Mouse (Mus musculus): ENCODE data around the gene Tmem132e.

Gene Tmem132e

DNA sequence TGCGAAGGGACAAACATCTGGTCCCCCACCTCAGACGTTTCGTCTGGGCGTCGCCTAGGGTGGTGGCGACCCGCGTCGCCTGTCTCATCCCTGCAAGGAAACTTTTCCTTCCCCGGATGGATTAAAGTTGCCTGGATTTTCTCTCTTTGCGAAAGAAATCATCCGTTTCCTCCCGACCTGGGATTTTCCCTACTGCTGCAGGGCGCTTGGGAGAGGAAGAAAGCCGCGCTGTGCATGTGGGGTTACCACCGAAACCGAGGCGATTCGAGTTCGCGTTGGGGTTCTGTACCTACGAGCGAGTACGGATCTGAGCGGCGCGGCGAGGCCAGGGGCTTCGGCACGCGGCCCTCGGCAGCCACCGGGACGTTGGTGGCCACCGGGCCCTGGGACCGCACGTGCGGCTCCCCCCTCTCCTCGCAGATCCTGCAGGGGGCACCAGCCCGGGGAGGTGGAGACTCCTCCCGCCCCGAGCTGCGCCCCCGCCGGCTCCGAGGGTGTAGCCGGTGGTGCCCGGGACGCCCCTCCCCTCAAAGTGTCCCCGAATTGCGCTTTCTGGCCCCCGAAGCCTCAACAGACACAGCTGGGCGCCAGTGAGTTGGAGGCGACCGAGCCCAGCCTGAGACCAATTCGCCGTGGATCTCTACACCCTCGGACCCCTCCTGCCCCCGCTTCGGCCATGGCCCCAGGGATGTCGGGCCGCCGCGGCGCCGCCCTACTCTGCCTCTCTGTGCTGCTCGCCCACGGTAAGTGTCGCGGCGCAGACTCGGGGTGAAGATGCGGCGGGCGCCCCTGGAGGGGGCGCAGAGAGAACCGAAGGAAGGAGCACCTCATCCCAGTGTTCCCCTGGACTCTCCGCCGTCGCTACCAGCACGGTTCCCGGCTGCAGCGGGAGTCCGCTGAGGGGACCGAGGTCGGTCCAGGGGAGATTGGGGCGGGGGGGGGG is at the start of gene Tmem132e:
Gene Tmem132e, plus strand, starts transcription at position 530 of the 943 bp plus-strand sequence.
- no peak for DNase-seq (ENCODE audit: low read depth, low spot score)

DNA sequence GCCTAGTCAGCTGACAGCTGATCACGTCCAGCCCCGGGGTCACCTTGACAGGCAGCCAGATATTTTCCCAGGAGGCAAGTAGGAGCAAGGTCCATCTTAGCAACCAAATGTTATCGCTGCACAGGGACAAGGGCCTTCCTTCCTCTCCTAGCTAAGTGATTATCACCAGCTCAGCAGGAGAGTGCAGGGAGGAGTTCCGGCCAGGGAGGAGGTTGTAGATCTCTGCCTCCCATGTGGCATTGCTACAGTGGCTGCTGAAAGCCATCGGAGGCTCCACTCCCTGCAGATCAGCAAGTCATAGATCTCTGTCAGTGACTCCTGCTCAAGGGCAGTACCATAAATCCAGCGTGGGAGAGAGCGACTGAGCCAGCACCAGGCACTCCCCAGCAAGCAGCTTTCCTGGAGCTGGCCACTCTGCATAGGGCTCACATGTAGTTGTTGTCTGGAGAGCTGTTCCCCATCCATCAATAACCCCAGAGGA is 48.7 kb upstream of the Tmem132e start:
- DNase-seq (ENCODE audit: low read depth, low spot score): no peak

DNA sequence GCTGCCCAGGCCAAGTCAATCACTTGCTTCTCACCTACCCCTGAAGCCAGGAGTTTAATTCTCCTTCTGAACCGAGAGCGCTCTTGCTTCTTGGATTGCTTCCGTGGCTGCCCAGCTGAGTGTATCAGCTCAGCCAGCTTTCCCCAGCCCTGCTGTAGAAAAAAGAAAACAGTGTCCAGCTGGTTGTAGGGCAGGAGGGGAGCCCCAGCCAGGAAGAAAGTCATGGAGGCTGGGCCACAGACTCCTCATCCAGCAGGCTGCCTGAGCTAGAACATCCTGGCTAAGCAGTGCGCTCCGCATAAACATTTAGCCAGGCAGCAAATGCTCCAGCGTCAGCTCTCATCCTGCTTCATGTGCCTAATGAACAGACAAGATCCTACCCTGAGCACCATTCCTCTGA is 48.3 kb upstream of the Tmem132e start:
- DNase-seq (ENCODE audit: low read depth, low spot score): no peak

DNA sequence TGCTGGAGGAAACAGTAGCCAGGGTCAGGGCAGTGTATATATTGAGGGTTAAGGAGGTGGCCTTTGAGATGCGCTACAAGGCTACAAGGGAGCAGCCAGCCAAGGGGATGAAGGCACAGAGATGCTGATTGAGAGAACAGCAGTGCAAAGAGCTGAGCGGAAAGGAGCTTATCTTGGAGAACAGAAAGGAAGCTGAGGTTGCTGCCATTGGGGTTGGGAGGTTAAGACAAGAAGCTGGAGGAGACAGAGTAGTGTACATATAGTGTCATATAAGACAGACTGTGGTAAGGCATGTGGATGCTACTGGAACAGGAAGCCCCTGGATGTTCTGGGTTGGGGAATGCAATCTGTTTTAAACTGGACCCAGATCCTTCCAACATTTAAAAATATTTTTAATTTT is 47.8 kb upstream of the Tmem132e start:
- DNase-seq (ENCODE audit: low read depth, low spot score): no peak

DNA sequence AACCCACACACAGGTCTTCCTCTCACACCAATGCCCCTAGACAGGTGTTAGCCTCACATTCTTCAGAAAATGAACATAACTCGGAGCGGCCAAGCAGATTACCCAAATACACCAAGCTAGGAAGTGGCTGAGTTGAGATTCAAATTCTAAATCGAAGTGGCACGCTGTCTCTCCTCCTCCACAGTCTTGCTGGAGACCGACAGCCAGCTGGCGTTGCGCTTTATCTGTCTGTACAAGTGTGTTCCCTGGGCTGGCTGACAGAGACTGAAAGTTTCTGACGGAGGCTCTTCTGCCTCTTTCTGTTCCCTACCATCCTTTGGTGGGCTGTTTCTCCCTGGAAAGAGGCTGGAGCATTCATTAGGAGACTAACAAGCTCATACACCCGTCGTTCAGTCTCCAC is 37.7 kb upstream of the Tmem132e start:
- no peak for DNase-seq (ENCODE audit: low read depth, low spot score)

DNA sequence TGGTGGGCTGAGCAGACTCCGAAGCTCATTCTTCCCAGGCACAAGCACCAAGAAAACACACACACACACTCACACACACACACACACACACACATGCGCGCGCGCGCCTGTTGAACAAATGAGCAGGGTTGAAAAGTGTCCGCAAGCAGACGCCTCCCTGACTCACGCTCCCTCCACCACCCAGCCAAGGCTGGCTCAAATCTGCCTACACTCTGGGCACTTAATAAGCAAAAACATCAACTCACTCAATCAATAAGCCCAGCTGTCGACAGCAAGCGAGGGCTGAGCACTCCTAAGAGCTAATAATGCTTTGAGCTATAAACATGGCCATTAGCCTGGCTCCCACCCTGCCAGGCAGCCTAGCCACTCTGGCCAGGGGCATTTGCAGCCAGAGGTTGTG is 18.5 kb upstream of the Tmem132e start:
- DNase-seq (ENCODE audit: low read depth, low spot score): no peak

DNA sequence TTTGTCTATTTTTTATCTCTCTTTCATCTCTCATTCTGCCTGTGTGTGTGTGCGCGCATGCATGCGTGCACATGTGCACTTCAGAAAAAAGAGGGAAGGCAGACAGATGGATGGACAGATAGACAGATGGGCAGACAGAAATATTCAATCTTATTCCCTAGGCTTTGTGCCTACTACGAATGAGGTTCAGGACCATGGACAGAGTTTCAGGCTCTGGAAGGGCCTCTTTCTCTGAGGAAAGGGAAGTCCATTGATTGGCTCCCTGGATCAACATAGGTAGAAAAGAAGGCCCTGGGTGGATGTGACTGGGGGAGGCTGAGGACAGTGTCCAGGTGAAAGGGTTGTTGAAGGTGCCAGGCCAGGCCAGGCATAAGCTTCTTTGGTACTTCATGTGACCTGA is 17.1 kb upstream of the Tmem132e start:
- DNase-seq (ENCODE audit: low read depth, low spot score): no peak

DNA sequence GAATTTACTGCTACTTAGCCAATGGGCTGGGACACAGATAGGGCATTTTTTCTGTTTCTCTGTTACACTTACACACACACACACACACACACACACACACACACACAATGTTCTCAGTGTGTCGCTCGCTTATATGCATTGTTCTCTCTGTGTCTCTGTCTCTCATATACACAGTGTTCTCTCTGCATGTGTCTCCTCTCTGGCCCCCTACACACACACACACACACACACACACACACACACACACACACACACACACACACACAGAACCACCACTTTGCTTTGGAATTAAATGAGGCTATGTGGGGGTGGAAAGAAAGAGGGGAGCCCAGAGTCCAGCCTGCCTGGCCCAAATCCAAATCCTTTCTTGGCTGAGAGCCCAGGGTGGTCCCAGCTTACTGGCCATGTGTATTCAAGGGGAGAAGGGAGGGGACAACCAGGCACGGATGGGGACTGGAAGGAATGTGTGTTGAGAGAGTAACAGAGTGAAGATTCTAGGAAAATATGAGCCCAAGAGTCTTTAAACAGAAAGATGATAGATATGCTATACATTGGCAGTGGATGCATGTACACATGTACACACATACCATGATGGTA is 8.0 kb upstream of the Tmem132e start:
- DNase-seq (ENCODE audit: low read depth, low spot score): no peak

DNA sequence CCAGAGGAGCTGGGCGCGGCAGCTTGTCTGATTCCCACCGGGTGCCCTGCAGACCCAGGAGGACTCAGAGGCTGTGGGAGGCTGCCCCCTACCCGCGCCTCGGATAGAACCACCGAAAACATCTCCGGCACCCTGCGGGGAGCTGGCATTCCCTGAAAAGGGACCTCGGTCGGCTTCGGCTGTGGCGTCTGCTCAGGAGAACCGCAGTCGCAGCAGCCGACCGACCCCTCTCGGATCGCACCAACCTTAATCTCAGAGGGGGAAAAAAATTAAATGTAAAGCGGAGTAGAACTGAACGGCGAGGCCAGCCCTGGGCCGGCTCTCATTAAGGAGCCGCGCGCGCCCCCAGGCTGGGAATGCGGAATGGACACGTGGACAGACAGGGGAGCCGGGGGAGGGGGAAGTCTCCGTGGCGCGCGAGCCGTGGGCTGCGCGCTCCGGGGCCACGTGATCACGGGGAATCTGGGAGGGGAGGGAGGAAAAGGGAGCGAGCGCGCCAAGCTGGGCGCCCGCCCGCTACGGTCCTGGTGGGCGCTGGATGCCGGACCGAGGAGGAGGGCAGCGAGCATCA is 1.6 kb upstream of the Tmem132e start:
- peak; percentile 36 for DNase-seq (ENCODE audit: low read depth, low spot score)

DNA sequence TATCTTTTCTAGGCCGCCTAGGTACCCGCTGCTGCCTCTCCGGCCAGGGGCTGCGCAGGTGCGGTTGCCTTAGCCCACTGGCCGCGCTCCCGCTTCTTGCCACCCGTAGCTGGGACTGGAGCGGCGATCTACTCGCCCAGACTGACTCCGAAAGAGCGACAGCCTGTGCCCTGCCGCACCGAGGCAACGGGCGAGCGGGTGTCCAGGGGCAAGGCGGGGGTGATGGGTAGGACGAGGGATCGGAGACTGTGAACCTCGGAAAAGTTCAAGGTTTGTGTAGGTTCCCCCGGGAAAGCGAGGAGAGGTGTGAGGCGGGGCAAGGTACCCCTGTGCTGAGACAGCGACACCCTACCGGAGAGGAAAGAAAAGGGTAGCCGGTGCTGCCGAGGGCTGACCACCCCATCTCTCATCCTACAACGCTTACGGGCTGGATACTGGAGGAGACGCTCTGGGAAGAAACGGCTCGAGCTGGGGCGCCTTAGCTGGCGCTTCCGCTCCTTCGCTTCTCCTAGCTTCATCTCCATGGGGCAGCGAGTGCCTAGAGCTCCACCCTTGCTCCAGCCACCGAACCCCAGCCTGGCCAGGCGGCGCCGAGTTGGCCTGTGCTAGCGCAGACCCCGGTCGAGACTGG is 874 bp upstream of the Tmem132e start:
- DNase-seq (ENCODE audit: low read depth, low spot score): no peak

DNA sequence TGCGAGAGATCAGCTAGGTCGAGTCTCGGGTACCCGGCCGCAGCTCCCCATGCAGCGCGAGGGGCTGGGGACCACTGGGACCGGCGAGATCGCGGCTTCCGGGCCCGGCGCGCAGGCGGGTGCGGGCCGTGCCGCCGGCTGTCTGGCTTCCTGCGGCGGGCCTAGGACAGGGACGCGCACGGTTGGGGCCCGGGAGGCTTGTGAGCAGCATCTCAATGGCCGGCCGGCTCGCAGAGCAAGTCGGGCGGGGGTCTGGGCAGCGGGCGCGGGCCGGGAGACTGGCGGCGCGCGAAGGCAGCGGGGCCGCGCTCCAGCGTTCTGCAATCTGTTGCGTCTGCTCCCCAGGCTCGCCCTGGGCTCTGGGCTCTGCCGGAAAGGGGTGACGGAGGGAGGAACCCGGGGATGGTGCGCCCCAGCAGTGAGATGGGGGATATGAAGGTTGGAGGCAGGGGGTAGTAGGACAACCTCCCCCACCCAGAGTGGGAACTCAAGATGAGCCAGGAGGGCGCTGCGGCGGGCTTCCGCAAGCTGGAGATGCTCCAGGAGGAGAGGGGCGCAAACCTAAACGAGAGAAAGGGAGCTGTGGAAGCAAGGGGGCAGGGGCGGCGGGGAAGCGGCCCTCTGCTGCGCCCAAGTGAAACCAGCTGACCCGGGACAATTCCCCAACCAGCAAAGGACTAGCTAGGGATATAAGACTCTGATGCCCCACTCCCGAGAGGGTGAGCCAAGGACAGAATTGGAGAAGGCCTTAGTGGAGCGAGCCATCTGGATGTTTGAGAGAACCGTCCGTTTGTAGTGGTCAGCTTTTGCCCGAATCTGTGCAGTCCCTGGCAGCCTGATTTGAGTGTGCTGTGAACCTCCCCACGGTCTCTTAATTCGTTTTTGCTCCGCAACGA is 944 bp downstream of the Tmem132e start:
- DNase-seq (ENCODE audit: low read depth, low spot score): no peak

DNA sequence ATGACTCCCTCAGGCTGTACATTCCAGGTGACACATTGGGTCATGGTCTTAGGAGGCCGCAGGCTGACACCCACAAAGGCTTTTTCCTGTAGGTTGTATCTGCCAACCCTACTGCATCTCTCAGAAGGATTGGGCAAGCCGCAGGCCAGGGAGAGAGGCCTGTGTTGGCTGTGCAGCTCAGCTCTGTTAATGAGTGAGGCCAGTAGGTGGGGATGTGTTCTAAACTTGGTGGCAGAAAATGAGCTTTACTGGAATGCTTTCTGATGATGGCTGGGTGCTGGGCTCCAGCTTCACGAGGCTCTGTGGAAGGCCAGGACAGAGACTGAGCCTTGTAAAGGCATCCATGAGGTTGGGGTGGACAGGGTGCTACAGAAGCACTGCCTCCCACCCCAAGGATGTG is 3.6 kb downstream of the Tmem132e start:
- no peak for DNase-seq (ENCODE audit: low read depth, low spot score)

DNA sequence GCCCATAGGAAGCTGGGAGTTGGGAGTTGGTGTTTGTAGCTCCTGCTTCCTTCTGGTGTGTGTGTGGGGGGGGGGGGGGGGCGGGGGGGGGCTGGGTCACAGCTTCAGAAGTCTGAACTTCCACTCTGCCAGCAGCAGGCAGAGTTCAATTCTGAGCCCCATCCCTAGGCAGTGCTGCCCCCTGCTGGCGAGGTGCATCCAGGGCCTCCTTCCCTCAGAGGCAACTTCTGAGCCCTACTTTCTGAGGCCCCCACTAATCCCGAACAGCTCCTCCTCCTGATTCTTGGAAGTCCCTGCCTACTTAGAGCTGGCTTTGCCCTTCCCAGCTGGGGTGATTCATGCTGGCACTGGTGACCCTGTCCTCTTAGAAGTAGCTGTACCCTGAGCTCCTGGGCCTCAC is 10.9 kb downstream of the Tmem132e start:
- no peak for DNase-seq (ENCODE audit: low read depth, low spot score)

DNA sequence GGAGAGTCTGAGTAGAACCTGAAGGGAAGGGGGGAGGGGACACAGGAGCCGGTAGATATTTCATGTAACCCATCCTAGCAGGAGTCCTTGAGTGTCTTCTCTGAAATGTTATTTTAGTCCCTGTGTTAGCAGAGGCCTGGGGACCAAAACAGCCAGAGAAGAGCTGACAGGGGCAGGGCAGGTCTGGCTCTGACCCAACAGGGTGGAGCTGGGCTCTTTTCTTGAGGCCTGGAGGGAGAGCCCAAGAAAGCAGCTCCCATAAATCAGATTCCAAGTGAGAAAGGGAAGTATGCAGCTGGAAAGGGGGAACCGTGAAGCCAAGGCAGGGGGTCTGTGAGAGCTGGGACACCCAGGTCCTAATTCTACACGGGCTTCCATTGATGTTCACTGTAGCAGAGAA is 16.9 kb downstream of the Tmem132e start:
- no peak for DNase-seq (ENCODE audit: low read depth, low spot score)

DNA sequence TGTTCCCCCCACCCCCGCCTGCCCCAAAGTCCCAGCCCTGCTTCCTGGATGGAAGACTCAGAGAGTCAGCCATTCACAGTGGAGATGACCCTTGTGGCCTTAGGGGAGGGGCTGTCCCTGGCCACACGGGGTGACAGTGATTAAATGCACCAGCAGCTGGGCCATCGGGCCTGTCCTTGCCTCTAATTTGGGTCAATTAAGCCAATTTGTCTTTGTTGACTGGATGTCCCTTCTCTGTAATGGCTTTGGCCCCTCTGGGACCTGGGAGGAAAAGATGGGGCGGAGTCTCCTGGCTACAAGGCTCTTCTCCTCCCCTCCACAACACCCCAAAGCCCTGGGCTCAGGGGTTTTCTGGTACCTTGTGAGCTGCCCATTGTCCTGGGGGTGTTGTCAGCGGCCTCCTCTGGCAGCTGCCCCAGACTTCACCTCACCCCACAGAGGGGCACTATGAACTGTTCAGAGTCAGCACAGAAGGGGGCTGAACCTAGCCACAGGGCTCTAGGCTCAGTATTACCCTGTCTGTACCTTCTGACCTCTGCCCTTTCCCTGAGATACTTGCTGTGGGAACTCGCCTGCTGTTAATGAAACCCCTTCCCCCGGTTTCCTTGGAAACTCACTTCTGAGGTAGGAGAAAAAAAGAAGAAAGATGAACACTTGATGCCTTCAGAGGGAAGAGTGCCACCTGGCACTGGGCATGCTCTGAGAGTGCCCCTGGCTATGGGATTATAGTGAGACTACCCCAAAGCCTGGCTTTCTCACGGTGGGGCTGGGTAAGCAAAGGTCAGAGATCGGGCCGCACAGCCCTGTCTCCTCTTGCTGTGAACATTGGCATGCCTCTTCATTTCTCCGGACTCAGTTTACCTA is 17.9 kb downstream of the Tmem132e start:
- no peak for DNase-seq (ENCODE audit: low read depth, low spot score)

DNA sequence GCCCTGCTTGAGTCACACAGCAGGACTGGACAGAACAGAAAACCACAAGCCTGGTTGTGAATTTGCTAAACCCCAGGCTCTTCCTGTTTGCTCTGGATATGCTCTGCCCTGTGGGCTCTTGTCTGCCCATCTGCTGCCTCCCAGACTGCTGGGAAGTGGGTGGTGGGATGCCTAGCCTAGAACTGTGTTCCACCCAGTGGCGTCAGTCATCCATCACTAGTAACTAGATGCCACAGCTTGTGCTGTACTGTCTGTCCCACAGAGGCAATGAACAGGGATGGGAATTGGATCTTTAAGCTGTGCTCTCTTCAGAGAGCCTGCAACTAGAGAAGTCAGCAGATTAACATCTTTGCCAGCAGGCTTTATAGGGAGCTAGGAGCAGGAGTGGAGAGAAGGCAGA is 23.8 kb downstream of the Tmem132e start:
- no peak for DNase-seq (ENCODE audit: low read depth, low spot score)

DNA sequence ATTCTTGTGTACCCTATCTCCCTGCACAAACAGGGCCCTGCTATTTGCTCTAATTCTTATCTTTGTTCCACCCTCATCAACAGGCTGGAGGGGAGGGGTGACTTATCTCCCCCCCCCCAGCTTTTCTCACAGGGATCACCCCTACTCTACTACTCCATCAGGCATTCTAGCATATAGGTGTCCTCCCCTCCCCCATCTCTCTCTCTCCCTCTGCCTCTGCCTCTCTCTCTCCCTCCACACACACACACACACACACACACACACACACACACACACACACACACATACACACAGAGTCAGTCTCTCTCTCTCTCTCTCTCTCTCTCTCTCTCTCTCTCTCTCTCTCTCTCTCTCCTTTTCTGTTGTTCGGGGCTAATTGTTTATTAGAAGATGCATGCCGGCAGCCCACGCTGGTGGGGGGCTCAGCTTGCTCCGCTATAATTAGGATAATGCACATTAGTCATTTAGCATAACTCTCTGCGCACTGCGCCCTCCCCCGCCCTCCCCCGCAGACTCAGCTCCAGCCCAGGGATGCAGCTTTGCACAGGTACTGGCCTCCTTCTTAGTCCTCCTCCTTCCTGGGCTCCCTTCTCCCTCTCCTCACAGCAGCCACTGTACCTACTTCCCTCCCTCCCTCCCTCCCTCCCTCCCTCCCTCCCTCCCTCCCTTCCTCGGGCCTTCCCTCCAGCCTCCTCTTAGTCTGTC is 29.8 kb downstream of the Tmem132e start:
- DNase-seq (ENCODE audit: low read depth, low spot score): no peak

DNA sequence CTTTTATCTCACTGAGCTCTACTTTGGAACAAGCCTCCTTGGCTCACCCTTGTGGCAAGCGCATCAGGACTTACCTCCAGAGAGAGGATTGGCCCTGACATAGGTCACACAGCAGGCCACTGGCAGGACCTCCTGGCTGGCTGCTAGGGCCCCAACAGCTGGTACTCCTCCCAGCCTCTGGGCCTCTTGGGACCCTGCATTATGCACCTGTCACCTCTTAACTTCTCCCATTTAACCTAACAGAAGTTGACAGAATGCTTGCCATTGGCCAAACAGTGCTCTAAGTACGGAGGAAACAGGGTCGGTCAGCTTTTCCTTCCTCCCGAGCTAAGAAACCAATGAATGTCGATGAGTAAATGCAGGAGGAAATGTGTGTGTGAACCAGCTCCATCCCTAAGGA is 33.2 kb downstream of the Tmem132e start:
- DNase-seq (ENCODE audit: low read depth, low spot score): no peak

DNA sequence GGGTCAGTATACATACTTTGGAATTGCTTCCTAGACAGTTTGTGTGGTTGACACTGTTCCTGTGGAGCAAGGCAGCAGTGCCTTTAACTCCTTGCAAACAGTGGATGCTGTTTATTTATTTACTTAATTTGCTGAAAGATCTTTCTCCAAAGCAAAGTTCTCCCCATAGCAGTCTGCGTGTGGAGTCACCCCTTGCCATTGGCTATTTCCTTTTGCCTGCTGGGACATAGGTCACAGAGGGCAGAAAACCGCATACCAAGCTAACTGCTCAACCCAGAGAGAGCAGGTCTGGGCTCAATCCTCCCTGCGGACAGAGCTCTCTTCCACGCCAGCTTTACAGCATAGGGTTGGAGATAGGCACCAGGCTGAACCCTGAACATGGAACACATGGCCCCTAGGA is 34.8 kb downstream of the Tmem132e start:
- DNase-seq (ENCODE audit: low read depth, low spot score): no peak

DNA sequence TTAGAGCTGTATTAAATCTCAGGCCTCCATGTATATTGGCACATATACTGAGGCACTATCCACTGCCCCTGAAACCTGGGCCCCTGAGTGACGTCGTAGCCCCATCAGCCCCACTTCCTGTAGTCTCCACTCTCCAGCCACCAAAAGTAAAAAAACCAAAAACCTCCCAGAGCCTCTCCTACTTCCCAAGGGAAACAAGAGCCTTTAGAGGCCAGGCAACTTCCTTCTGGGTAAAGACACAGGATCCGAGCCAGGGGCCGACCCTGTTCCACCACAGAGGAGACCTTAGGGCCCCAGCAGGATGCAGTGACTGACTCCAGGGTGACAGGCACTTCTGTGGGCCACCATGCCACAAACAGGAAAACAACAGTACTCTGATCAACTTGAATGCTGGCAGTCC is 40.1 kb downstream of the Tmem132e start:
- DNase-seq (ENCODE audit: low read depth, low spot score): no peak

Data from retina, adult 2 months (tissue).